Mouse (Mus musculus): ENCODE measurements around the gene Gfod2.
A peak's percentile ranks its signal among the peaks of the same experiment; 100 is the strongest.

Gfod2 gene

GRCm38 (mm10) chr8:105758277-105759108, at the start of gene Gfod2:
Gene Gfod2 (minus strand): TSS chr8:105758664.
- DNase-seq (ENCODE audit: low read depth, low spot score): peak; percentile 95

- no peak for DNase-seq (ENCODE audit: low read depth, low spot score)
Measured at GRCm38 (mm10) chr8:105807766-105808165, 49.3 kb upstream of the Gfod2 start.

DNA sequence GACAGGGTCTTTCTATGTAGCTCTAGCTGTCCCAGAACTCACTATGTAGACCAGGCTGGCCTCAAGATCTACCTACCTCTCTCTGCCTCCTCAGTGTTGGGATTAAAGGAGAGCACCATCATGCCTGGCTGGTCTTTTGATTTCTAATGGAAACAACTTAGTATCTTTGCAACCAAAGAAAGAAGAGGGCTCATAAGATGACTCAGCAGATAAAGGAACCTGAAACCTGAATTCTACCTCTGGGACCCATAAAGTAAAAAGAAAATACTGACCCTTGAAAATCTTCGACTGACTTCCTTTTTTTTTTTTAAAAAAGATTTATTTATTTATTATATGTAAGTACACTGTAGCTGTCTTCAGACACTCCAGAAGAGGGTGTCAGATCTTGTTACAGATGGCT, 47.5 kb upstream of the Gfod2 start:
- peak; percentile 61 for DNase-seq (ENCODE audit: low read depth, low spot score)

DNA sequence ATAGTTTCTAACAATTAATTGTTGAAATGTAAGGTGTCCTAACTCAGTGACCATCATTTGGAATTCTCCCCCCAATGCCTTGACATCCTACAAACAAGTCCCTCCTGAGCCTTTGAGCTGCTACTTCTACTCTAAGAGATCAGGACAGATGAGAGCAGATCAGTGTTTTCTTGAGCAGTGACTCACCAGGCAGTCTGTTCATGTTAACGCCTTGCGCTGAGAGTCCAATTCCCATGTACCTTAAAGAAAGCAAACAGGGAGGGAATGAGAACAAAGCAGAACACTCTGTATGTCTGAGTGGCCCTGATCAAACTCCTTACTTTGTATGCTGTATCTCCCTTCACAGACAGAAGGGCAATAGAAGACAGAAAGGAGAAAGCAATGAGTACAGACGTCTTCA, 46.9 kb upstream of the Gfod2 start:
- DNase-seq (ENCODE audit: low read depth, low spot score): no peak

- DNase-seq (ENCODE audit: low read depth, low spot score): no peak
Measured at GRCm38 (mm10) chr8:105804797-105805196, 46.3 kb upstream of the Gfod2 start.

DNA sequence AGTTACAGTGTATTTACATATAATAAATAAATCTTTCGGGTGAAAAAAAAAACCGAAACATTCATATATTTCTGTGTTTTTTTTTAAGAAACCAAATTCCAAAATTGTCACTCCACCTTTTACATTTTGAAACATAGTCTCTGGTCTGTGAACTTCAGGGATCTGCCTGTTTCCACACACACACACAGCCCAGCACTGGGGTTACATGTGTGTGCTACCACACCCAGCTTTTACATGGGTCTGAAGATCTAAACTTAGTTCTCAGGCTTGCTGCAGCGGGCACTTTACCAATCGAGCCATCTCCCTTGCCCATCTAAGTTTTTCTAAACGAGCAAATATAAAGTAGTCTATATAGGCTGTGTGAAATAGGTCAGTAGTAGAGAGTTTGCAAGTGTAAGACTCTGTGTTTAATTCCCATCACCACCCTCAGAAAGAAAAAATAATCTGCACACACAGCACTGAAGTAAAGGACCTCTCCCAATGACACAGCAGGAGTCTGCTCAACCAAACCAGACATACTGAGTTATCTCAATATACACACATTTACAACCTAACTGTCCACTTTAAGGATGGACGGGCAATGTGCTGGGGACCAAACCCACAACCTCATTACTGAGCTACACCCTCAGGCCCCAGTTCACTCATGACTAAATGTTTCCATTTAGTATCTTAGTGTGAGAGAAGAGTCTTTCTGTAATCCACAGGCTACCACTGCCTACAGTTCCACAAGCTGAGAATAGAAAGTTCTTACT, 42.9 kb upstream of the Gfod2 start:
- DNase-seq (ENCODE audit: low read depth, low spot score): no peak

DNA sequence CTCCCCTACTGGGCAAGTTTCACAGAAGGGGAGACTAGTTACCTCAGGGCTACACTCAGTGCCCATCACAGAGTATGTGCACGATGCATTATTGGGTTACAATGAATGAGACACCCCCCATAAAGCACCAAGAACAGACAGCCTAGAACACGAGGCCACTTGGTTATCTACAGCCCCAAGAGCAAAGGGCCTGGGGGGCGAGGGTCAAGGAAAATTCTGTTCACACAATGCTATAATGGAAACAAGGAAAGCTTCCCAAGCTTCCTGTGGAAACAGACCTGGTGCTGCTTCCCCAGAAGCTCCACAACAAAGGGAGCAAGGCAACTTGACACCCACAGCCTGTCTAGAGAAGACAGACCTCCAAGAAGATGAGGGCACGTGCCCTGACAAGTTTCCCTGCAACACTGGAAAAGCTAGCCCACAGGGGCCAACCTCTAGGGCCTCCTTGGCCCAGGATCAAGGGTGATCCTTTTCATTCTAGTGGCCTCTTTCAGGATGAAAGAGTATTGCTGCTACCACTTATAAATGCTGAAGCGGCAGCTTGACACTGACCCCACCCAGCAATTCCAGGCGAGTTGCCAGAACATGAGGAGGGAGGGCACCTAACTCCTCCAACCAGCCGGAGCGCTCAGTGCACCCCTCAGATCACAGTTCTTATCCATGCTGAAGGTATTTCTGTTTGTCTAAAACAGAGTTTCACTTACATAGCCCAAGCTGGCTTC, 40.8 kb upstream of the Gfod2 start:
- DNase-seq (ENCODE audit: low read depth, low spot score): no peak

- no peak for DNase-seq (ENCODE audit: low read depth, low spot score)
Measured at GRCm38 (mm10) chr8:105798408-105798807, 39.9 kb upstream of the Gfod2 start.

- no peak for DNase-seq (ENCODE audit: low read depth, low spot score)
Measured at GRCm38 (mm10) chr8:105795785-105796184, 37.3 kb upstream of the Gfod2 start.

GRCm38 (mm10) chr8:105794009-105794598, 35.6 kb upstream of the Gfod2 start:
- peak; percentile 36 for DNase-seq (ENCODE audit: low read depth, low spot score)

DNA sequence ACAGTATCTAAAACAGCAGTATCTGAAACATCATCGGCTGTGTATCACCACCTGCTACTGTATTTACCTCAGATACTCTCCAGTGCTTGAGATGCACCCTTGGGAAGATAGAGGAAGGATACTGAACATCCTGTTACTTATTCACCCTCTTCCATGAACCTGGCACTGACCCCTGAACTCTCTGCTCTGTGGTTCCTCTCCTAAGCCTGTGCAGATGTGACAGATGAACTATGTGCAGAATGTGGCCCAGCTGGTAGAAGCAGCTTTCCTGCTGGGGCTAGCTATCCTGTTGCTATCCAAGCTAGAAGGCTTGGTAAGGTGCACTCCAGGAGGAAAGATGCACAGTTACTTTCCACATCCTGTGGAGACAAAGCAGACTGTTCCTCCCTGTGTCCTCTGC, 34.9 kb upstream of the Gfod2 start:
- DNase-seq (ENCODE audit: low read depth, low spot score): no peak

DNA sequence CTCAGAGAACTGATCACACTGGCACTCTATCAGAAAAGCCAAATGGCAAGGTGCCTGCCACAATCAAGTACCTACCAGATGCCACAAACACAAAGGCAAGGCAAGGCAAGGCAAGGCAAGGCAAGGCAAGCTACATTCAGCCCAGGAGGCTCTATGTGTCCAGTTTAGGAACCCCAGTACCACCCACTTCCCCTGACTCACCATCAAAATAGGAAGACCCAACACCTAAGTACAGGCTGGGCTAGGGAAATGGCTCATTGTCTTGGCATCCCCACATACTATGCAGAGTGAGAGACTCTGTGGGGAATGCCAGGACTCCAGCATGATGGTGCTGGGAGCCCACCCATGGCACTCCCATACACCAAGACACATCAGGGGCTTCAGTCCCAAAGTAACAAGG, 31.2 kb upstream of the Gfod2 start:
- no peak for DNase-seq (ENCODE audit: low read depth, low spot score)

GRCm38 (mm10) chr8:105788927-105789326, 30.5 kb upstream of the Gfod2 start:
- no peak for DNase-seq (ENCODE audit: low read depth, low spot score)

- DNase-seq (ENCODE audit: low read depth, low spot score): peak; percentile 75
Measured at GRCm38 (mm10) chr8:105788241-105788640, 29.8 kb upstream of the Gfod2 start.

- DNase-seq (ENCODE audit: low read depth, low spot score): no peak
Measured at GRCm38 (mm10) chr8:105780298-105780697, 21.8 kb upstream of the Gfod2 start.

DNA sequence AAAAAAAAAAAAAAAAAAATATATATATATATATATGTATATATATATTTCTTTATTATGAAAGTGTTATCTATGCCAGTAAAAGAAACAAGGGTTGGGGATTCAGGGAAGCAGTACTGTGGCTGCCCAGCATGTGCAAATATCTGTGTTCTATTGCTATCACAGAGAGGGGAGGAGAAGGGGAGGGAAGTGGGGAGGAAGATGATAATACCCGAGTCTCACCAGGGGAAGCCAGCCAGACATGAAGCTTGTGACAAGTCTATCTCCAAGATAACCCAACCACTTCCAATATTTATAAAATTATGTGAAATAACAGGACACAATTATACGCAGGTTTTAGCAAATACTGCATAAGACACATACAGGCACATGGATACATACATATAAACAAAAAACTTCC, 19.4 kb upstream of the Gfod2 start:
- DNase-seq (ENCODE audit: low read depth, low spot score): no peak

DNA sequence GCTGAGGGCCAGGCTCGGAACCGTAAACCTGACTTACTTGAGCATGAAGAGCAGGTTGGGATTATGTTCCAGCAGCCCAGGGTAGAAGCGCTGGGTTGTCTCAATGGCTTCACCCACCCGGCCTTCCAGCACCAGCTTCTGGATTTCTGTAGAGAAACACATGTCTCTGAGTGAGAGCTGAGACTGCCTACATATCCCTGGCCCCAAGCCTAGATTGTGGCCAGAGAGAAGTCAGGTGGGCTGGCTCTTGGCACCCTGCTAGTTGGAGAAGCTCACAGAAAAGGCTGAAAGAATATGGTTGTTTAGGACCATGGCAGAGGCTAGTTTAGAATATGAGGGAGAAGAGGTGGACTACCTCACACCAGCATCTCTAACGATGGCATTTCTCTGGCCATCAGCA, 16.0 kb upstream of the Gfod2 start:
- no peak for DNase-seq (ENCODE audit: low read depth, low spot score)

- DNase-seq (ENCODE audit: low read depth, low spot score): no peak
Measured at GRCm38 (mm10) chr8:105773441-105773861, 15.0 kb upstream of the Gfod2 start.

GRCm38 (mm10) chr8:105771398-105772175, 13.1 kb upstream of the Gfod2 start:
- no peak for DNase-seq (ENCODE audit: low read depth, low spot score)

DNA sequence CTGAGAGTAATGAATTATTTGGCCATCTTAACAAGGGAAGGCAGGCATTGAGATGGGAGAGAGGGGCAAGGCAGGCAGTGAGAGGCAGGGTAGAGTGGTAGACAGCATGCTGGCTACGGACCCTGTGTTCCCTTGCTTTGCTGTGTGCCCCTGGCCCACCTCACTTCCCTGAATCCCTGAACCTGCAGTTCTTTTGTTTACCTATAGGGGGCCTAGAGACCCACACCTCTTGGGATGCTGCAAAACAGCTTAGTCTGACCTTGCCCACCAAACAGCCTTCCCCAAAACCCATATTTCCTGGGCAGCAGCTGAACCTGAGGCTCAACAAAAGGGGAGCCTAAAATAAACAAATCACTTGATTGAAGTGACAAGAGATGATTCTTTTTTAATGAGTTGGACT, 12.1 kb upstream of the Gfod2 start:
- DNase-seq (ENCODE audit: low read depth, low spot score): peak; percentile 40

All from A20 (cell line).